Mouse (Mus musculus): ENCODE results near the gene Mamdc4. TPM values are rescaled to one million over a fixed set of nuclear protein-coding genes. Genes with fewer than 3 reads are reported as not detected.

Gene Mamdc4
- polyA plus RNA-seq, 1 experiment from 2014 or later, result 74.5 TPM

- no peaks in the 10 kb centered on the region for H3K27me3 ChIP-seq (replicated peaks)
- H3K4me3 ChIP-seq (replicated peaks), result no peak overlapping the region
- no peak for ATAC-seq (ENCODE audit: insufficient read depth, low FRiP score, low read depth)
- H3K4me1 ChIP-seq, result no peaks in the 10 kb centered on the region
- no peak overlapping the region for H3K4me2 ChIP-seq
- no peaks in the 10 kb centered on the region for H3K9me3 ChIP-seq
- no peak overlapping the region for H3K9ac ChIP-seq
- peaks cover 71% of the 10 kb centered on the region for H3K36me3 ChIP-seq
- WGBS, result 97% methylated on average over 1 of the region's 1 CpGs
- no peak overlapping the region for H3K27ac ChIP-seq
Observed at GRCm38 (mm10) chr2:25598749-25599148, 24.1 kb upstream of the Mamdc4 start.

- peaks cover 78% of the 10 kb centered on the region for H3K36me3 ChIP-seq
- WGBS, result 96% methylated on average over 5 of the region's 5 CpGs
Observed at GRCm38 (mm10) chr2:25596765-25597510, 22.3 kb upstream of the Mamdc4 start.

GRCm38 (mm10) chr2:25591863-25592262 lies 17.2 kb upstream of the Mamdc4 start:
- no peak overlapping the region for H3K4me3 ChIP-seq (replicated peaks)
- no peak for ATAC-seq (ENCODE audit: insufficient read depth, low FRiP score, low read depth)

More at GRCm38 (mm10) chr2:25596765-25597510, 22.3 kb upstream of the Mamdc4 start:
- no peak for ATAC-seq (ENCODE audit: insufficient read depth, low FRiP score, low read depth)
- Histone ChIP-seq H3K4me2 (no peak overlapping the region), H3K4me1 (no peaks in the 10 kb centered on the region), H3K4me3 (replicated peaks) (no peak overlapping the region), H3K9me3 (no peaks in the 10 kb centered on the region), H3K27ac (no peak overlapping the region), H3K27me3 (replicated peaks) (no peaks in the 10 kb centered on the region), H3K9ac (no peak overlapping the region)

GRCm38 (mm10) chr2:25588227-25588907 lies 13.7 kb upstream of the Mamdc4 start:
- Histone ChIP-seq H3K4me3 (replicated peaks) (no peak overlapping the region), H3K9ac (no peak overlapping the region), H3K9me3 (no peaks in the 10 kb centered on the region), H3K36me3 (peaks cover 63% of the 10 kb centered on the region), H3K27ac (no peak overlapping the region), H3K4me1 (no peaks in the 10 kb centered on the region), H3K27me3 (replicated peaks) (no peaks in the 10 kb centered on the region), H3K4me2 (no peak overlapping the region)
- 94% methylated on average over 8 of the region's 8 CpGs for WGBS
- ATAC-seq (ENCODE audit: insufficient read depth, low FRiP score, low read depth), result no peak

More at GRCm38 (mm10) chr2:25591863-25592262, 17.2 kb upstream of the Mamdc4 start:
- WGBS, result 78% methylated on average over 2 of the region's 2 CpGs
- Histone ChIP-seq H3K27ac (no peak overlapping the region), H3K27me3 (replicated peaks) (no peaks in the 10 kb centered on the region), H3K9ac (no peak overlapping the region), H3K4me2 (no peak overlapping the region), H3K36me3 (peaks cover 75% of the 10 kb centered on the region), H3K9me3 (no peaks in the 10 kb centered on the region), H3K4me1 (no peaks in the 10 kb centered on the region)

GRCm38 (mm10) chr2:25587290-25587689 lies 12.6 kb upstream of the Mamdc4 start:
- no peak for ATAC-seq (ENCODE audit: insufficient read depth, low FRiP score, low read depth)
- no peak overlapping the region for H3K9ac ChIP-seq
- no peak overlapping the region for H3K4me2 ChIP-seq
- no peaks in the 10 kb centered on the region for H3K9me3 ChIP-seq
- no peaks in the 10 kb centered on the region for H3K27me3 ChIP-seq (replicated peaks)
- 93% methylated on average over 8 of the region's 8 CpGs for WGBS
- no peak overlapping the region for H3K27ac ChIP-seq
- H3K4me3 ChIP-seq (replicated peaks), result no peak overlapping the region
- peaks cover 58% of the 10 kb centered on the region for H3K36me3 ChIP-seq
- H3K4me1 ChIP-seq, result peaks cover 10% of the 10 kb centered on the region

- Histone ChIP-seq H3K27ac (no peak overlapping the region), H3K4me1 (peaks cover 21% of the 10 kb centered on the region), H3K4me3 (replicated peaks) (no peak overlapping the region), H3K36me3 (peaks cover 47% of the 10 kb centered on the region), H3K9ac (no peak overlapping the region), H3K4me2 (no peak overlapping the region), H3K9me3 (no peaks in the 10 kb centered on the region), H3K27me3 (replicated peaks) (peaks cover 8% of the 10 kb centered on the region)
- WGBS, result 68% methylated on average over 3 of the region's 3 CpGs
- no peak for ATAC-seq (ENCODE audit: insufficient read depth, low FRiP score, low read depth)
Observed at GRCm38 (mm10) chr2:25585601-25586000, 11.0 kb upstream of the Mamdc4 start.

GRCm38 (mm10) chr2:25584856-25585255 lies 10.2 kb upstream of the Mamdc4 start:
- H3K27me3 ChIP-seq (replicated peaks), result peaks cover 15% of the 10 kb centered on the region
- peaks cover 40% of the 10 kb centered on the region for H3K36me3 ChIP-seq
- H3K9me3 ChIP-seq, result no peaks in the 10 kb centered on the region
- H3K4me1 ChIP-seq, result peaks cover 26% of the 10 kb centered on the region
- H3K27ac ChIP-seq, result no peak overlapping the region
- no peak overlapping the region for H3K9ac ChIP-seq
- 80% methylated on average over 4 of the region's 4 CpGs for WGBS
- no peak overlapping the region for H3K4me3 ChIP-seq (replicated peaks)
- no peak overlapping the region for H3K4me2 ChIP-seq
- no peak for ATAC-seq (ENCODE audit: insufficient read depth, low FRiP score, low read depth)

- no peaks in the 10 kb centered on the region for H3K9me3 ChIP-seq
Observed at GRCm38 (mm10) chr2:25584152-25584551, 9.5 kb upstream of the Mamdc4 start.

GRCm38 (mm10) chr2:25583571-25583970 lies 8.9 kb upstream of the Mamdc4 start:
- 62% methylated on average over 4 of the region's 4 CpGs for WGBS
- Histone ChIP-seq H3K27me3 (replicated peaks) (peaks cover 28% of the 10 kb centered on the region), H3K4me1 (peaks cover 37% of the 10 kb centered on the region), H3K4me3 (replicated peaks) (no peak overlapping the region), H3K9me3 (no peaks in the 10 kb centered on the region), H3K4me2 (no peak overlapping the region), H3K9ac (no peak overlapping the region), H3K36me3 (peaks cover 37% of the 10 kb centered on the region), H3K27ac (no peak overlapping the region)
- ATAC-seq (ENCODE audit: insufficient read depth, low FRiP score, low read depth), result no peak

More at GRCm38 (mm10) chr2:25584152-25584551, 9.5 kb upstream of the Mamdc4 start:
- Histone ChIP-seq H3K27ac (no peak overlapping the region), H3K4me3 (replicated peaks) (no peak overlapping the region), H3K27me3 (replicated peaks) (peaks cover 22% of the 10 kb centered on the region), H3K4me1 (peaks cover 33% of the 10 kb centered on the region), H3K36me3 (peaks cover 38% of the 10 kb centered on the region), H3K4me2 (no peak overlapping the region), H3K9ac (no peak overlapping the region)
- WGBS, result 77% methylated on average over 3 of the region's 3 CpGs
- ATAC-seq (ENCODE audit: insufficient read depth, low FRiP score, low read depth), result no peak

- H3K27me3 ChIP-seq (replicated peaks), result peaks cover 33% of the 10 kb centered on the region
- 73% methylated on average over 6 of the region's 6 CpGs for WGBS
- peaks cover 42% of the 10 kb centered on the region for H3K4me1 ChIP-seq
- no peaks in the 10 kb centered on the region for H3K9me3 ChIP-seq
- no peak for ATAC-seq (ENCODE audit: insufficient read depth, low FRiP score, low read depth)
- peaks cover 33% of the 10 kb centered on the region for H3K36me3 ChIP-seq
- H3K4me3 ChIP-seq (replicated peaks), result no peak overlapping the region
- H3K4me2 ChIP-seq, result no peak overlapping the region
- H3K27ac ChIP-seq, result no peak overlapping the region
- H3K9ac ChIP-seq, result no peak overlapping the region
Observed at GRCm38 (mm10) chr2:25583120-25583481, 8.5 kb upstream of the Mamdc4 start.

GRCm38 (mm10) chr2:25582466-25583119 lies 7.9 kb upstream of the Mamdc4 start:
- Histone ChIP-seq H3K9me3 (no peaks in the 10 kb centered on the region), H3K4me2 (no peak overlapping the region), H3K9ac (no peak overlapping the region), H3K4me3 (replicated peaks) (no peak overlapping the region), H3K27ac (peak overlapping the region; percentile 18; the same call in 1 of the 2 replicates), H3K4me1 (peaks cover 47% of the 10 kb centered on the region), H3K36me3 (peaks cover 28% of the 10 kb centered on the region), H3K27me3 (replicated peaks) (peaks cover 38% of the 10 kb centered on the region)
- ATAC-seq (ENCODE audit: insufficient read depth, low FRiP score, low read depth), result peak; percentile 11; the same call in 1 of the 2 replicates
- 45% methylated on average over 12 of the region's 12 CpGs for WGBS

GRCm38 (mm10) chr2:25581901-25582301 lies 7.3 kb upstream of the Mamdc4 start:
- H3K36me3 ChIP-seq, result peaks cover 21% of the 10 kb centered on the region
- peak overlapping the region; percentile 18; the same call in 1 of the 2 replicates for H3K27ac ChIP-seq
- WGBS, result 24% methylated on average over 6 of the region's 6 CpGs
- H3K4me3 ChIP-seq (replicated peaks), result no peak overlapping the region
- no peak for ATAC-seq (ENCODE audit: insufficient read depth, low FRiP score, low read depth)
- H3K9ac ChIP-seq, result no peak overlapping the region
- H3K27me3 ChIP-seq (replicated peaks), result peaks cover 45% of the 10 kb centered on the region
- H3K4me2 ChIP-seq, result peak overlapping the region; percentile 77; the same call in 1 of the 2 replicates
- no peaks in the 10 kb centered on the region for H3K9me3 ChIP-seq
- peaks cover 54% of the 10 kb centered on the region for H3K4me1 ChIP-seq
